Mouse (Mus musculus) ES-CJ7 (cell line): Measurements from ENCODE around the gene 1110032F04Rik.

Source experiments
- DNase-seq: peaks from one replicate; pipeline ENCODE4 v3.0.0; 2011; ENCODE audit warnings: low read depth, low spot score

Gene 1110032F04Rik

GRCm38 (mm10) chr3:68907509-68907908 lies 38.1 kb downstream of the 1110032F04Rik start:
- no peak for DNase-seq
